Comparison of ENCODE assay signal across 8 mouse cellular contexts in the genomic region with DNA sequence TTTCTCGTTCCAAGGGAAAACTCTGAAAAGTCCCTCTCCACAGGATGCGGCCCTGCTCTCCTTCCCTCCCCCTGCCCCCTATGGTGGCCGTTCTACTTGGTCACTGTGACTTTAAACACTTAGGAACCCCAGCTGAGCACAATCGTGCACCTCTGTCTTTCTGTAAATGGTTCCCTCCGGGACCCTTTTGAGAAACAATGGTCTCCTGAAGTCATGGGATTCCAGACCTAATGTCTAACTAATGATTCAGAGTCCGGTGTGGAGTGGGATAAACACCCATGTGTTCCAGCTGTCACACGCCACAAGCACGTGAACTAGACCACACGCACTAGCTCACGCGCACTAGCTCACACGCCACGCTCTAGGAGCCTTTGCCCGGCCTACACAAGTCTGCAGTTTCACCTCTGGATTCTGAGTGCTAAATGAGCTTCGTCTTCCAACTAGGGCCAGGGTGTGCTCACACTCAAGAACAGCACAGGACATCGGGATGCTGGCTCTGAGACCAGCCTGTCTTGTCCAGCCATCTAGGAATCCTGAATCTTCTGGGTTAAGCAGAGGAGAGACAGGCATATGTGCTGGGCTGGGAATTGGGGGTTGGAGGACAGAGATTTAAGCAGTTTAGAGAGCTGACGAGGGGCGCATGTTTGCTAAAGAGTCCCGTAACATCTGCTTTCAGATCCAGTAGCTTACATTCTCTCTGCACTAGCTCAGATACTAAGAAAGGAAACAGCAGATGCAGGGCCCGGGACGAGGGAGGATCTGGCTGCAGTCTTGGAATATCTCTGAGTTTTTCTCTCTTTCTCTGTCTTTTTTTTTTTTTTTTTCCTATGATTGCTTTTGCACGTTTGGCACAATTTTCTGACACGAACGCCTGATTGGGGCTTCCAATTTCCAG.
DNase-seq lines count a peak whose midpoint lies in the region; ATAC-seq and TF ChIP-seq lines count a peak whose summit lies in the region.

No protein-coding gene starts in this region.

- WGBS in lung, adult 2 months = 58% methylated on average over 24 of the region's 24 CpGs
- 61% methylated on average over 24 of the region's 24 CpGs for WGBS in forebrain, embryonic 15.5 days

- TF ChIP-seq CTCF in lung, adult 2 months (IDR thresholded peaks at IDR 0.05; ENCODE audit: insufficient read depth, low read length) = no peak

- no peaks in the 10 kb centered on the region for H3K27me3 ChIP-seq in forebrain, embryonic 15.5 days

- H3K27ac ChIP-seq in forebrain, embryonic 15.5 days (replicated peaks) = peak overlapping the region; percentile 80

- H3K9me3 ChIP-seq in forebrain, embryonic 15.5 days = no peaks in the 10 kb centered on the region

- no peak for ATAC-seq in forebrain, embryonic 15.5 days (replicated peaks)

- DNase-seq in lung, adult 18-20 months = peak; percentile 29 to 35
- DNase-seq in lung, adult 2 months = no peak
- DNase-seq in heart, postnatal 25 days (ENCODE audit: low spot score) = peak; percentile 25
- peak; percentile 73 for DNase-seq in lung, postnatal 10 days
- no peak for DNase-seq in cerebellum, adult 11 months
- DNase-seq in c-Kit-positive CD71-positive TER-119-positive erythroid progenitor cells, embryonic 14.5 days (ENCODE audit: low spot score) = no peak
- no peak for DNase-seq in cerebellum, adult 11-12 months

- H3K4me2 ChIP-seq in forebrain, embryonic 15.5 days (replicated peaks) = no peak overlapping the region

- TF ChIP-seq POLR2A in lung, adult 2 months (IDR thresholded peaks at IDR 0.05; ENCODE audit: borderline replicate concordance, extremely low read depth, low read depth, low read length) = no peak

- no peak overlapping the region for H3K4me3 ChIP-seq in lung, adult 2 months (replicated peaks; ENCODE audit: extremely low read depth, low read depth, low read length)
- no peak overlapping the region for H3K4me3 ChIP-seq in forebrain, embryonic 15.5 days

- H3K9ac ChIP-seq in forebrain, embryonic 15.5 days (replicated peaks) = no peak overlapping the region

- peaks cover 6% of the 10 kb centered on the region; the same call in 1 of the 2 replicates for H3K4me1 ChIP-seq in lung, adult 2 months (ENCODE audit: control insufficient read depth, insufficient read depth, low read length)
- H3K4me1 ChIP-seq in forebrain, embryonic 15.5 days = peaks cover 40% of the 10 kb centered on the region

- no peaks in the 10 kb centered on the region for H3K36me3 ChIP-seq in forebrain, embryonic 15.5 days

- intact Hi-C loops in heart, postnatal 25 days (cut with DNase I) = no loop called here

Comparison
In these comparisons a context has a peak if more than half of its experiments do, and no peak if none do; other contexts are left out.
1. DNase-seq: peak in lung, adult 18-20 months (2 of 2), heart, postnatal 25 days (single experiment) and lung, postnatal 10 days (single experiment); none in lung, adult 2 months (single experiment), cerebellum, adult 11 months (single experiment), c-Kit-positive CD71-positive TER-119-positive erythroid progenitor cells, embryonic 14.5 days (single experiment) and cerebellum, adult 11-12 months (single experiment).